Mouse (Mus musculus): ENCODE results near the gene Uvrag. TPM values are rescaled to one million over a fixed set of nuclear protein-coding genes. Genes with fewer than 3 reads are reported as not detected.

Uvrag gene
- polyA plus RNA-seq (2016; fragmentation: Nextera tagmentation; extraction: Ambion mirVana) = 10.9 and 12.8 TPM in 2 replicates

GRCm38 (mm10) chr7:99140984-99141918, at the start of gene Uvrag:
Gene Uvrag, minus strand, starts transcription at chr7:99141141.
- H3K4me1 ChIP-seq (replicated peaks) = peaks cover 40% of the 10 kb centered on the region
- H3K4me3 ChIP-seq = peak within 1 kb of the TSS; percentile 76
- H3K9me3 ChIP-seq = no peaks in the 10 kb centered on the region
- peak; percentile 99 for DNase-seq (ENCODE audit: low spot score)
- WGBS = 1% methylated on average over 51 of the region's 51 CpGs
- no peaks in the 10 kb centered on the region for H3K27me3 ChIP-seq (ENCODE audit: insufficient read depth, poor library complexity, severe bottlenecking)
- H3K36me3 ChIP-seq = no peaks in the 10 kb centered on the region
- H3K27ac ChIP-seq = peak within 1 kb of the TSS; percentile 87

GRCm38 (mm10) chr7:99189885-99190284, 48.9 kb upstream of the Uvrag start:
- Histone ChIP-seq H3K27me3 (ENCODE audit: insufficient read depth, poor library complexity, severe bottlenecking) (0 out of 2 replicates have a peak, but pooled peaks cover 3% of the 10 kb centered on the region), H3K4me1 (replicated peaks) (0 out of 2 replicates have a peak, but pooled peaks cover 2% of the 10 kb centered on the region), H3K27ac (no peak overlapping the region), H3K36me3 (no peaks in the 10 kb centered on the region), H3K4me3 (no peak overlapping the region), H3K9me3 (no peaks in the 10 kb centered on the region)
- no peak for DNase-seq (ENCODE audit: low spot score)
- 83% methylated on average over 5 of the region's 5 CpGs for WGBS

GRCm38 (mm10) chr7:99188630-99189029, 47.7 kb upstream of the Uvrag start:
- WGBS = 83% methylated on average over 6 of the region's 6 CpGs
- no peak for DNase-seq (ENCODE audit: low spot score)
- no peak overlapping the region for H3K27ac ChIP-seq
- no peaks in the 10 kb centered on the region for H3K36me3 ChIP-seq
- no peaks in the 10 kb centered on the region for H3K9me3 ChIP-seq
- H3K27me3 ChIP-seq (ENCODE audit: insufficient read depth, poor library complexity, severe bottlenecking) = peaks cover 11% of the 10 kb centered on the region
- no peak overlapping the region for H3K4me3 ChIP-seq
- peaks cover 5% of the 10 kb centered on the region; the same call in 1 of the 2 replicates for H3K4me1 ChIP-seq (replicated peaks)

GRCm38 (mm10) chr7:99187451-99187850, 46.5 kb upstream of the Uvrag start:
- Histone ChIP-seq H3K4me3 (no peak overlapping the region), H3K4me1 (replicated peaks) (peaks cover 13% of the 10 kb centered on the region), H3K36me3 (no peaks in the 10 kb centered on the region), H3K27ac (no peak overlapping the region), H3K27me3 (ENCODE audit: insufficient read depth, poor library complexity, severe bottlenecking) (peaks cover 14% of the 10 kb centered on the region), H3K9me3 (no peaks in the 10 kb centered on the region)
- WGBS = 83% methylated on average over 5 of the region's 5 CpGs
- no peak for DNase-seq (ENCODE audit: low spot score)

- H3K4me3 ChIP-seq = no peak overlapping the region
- no peak for DNase-seq (ENCODE audit: low spot score)
- peaks cover 27% of the 10 kb centered on the region for H3K27me3 ChIP-seq (ENCODE audit: insufficient read depth, poor library complexity, severe bottlenecking)
- H3K9me3 ChIP-seq = no peaks in the 10 kb centered on the region
- no peak overlapping the region for H3K27ac ChIP-seq
- H3K4me1 ChIP-seq (replicated peaks) = peaks cover 25% of the 10 kb centered on the region
- no peaks in the 10 kb centered on the region for H3K36me3 ChIP-seq
- WGBS = 93% methylated on average over 3 of the region's 3 CpGs
Observed at GRCm38 (mm10) chr7:99185405-99185804, 44.5 kb upstream of the Uvrag start.

GRCm38 (mm10) chr7:99183751-99184150, 42.8 kb upstream of the Uvrag start:
- H3K36me3 ChIP-seq = no peaks in the 10 kb centered on the region
- 68% methylated on average over 6 of the region's 6 CpGs for WGBS
- H3K27ac ChIP-seq = 0 out of 2 replicates have a peak overlapping the region, but pooled peaks have one; percentile 97
- H3K27me3 ChIP-seq (ENCODE audit: insufficient read depth, poor library complexity, severe bottlenecking) = peaks cover 27% of the 10 kb centered on the region
- H3K4me1 ChIP-seq (replicated peaks) = peaks cover 25% of the 10 kb centered on the region
- no peaks in the 10 kb centered on the region for H3K9me3 ChIP-seq
- no peak overlapping the region for H3K4me3 ChIP-seq
- no peak for DNase-seq (ENCODE audit: low spot score)

- Histone ChIP-seq H3K9me3 (no peaks in the 10 kb centered on the region), H3K36me3 (no peaks in the 10 kb centered on the region), H3K27me3 (ENCODE audit: insufficient read depth, poor library complexity, severe bottlenecking) (peaks cover 27% of the 10 kb centered on the region), H3K27ac (peak within 1 kb of the TSS; percentile 97), H3K4me1 (replicated peaks) (peaks cover 32% of the 10 kb centered on the region), H3K4me3 (peak within 1 kb of the TSS; percentile 67)
- DNase-seq (ENCODE audit: low spot score) = peak; percentile 93
- WGBS = under 1% methylated on average over 63 of the region's 63 CpGs
Observed at GRCm38 (mm10) chr7:99182432-99183172, 41.7 kb upstream of the Uvrag start, which contains the start of gene Dgat2. Gene Dgat2, minus strand, starts transcription at chr7:99182719.

GRCm38 (mm10) chr7:99181619-99182431, 40.9 kb upstream of the Uvrag start:
- DNase-seq (ENCODE audit: low spot score) = no peak
- H3K27me3 ChIP-seq (ENCODE audit: insufficient read depth, poor library complexity, severe bottlenecking) = peaks cover 27% of the 10 kb centered on the region
- WGBS = 22% methylated on average over 14 of the region's 14 CpGs
- H3K27ac ChIP-seq = peak overlapping the region; percentile 97
- H3K9me3 ChIP-seq = no peaks in the 10 kb centered on the region
- H3K4me3 ChIP-seq = peak overlapping the region; percentile 67
- no peaks in the 10 kb centered on the region for H3K36me3 ChIP-seq
- H3K4me1 ChIP-seq (replicated peaks) = peaks cover 40% of the 10 kb centered on the region

GRCm38 (mm10) chr7:99180162-99180561, 39.2 kb upstream of the Uvrag start:
- no peak for DNase-seq (ENCODE audit: low spot score)
- no peak overlapping the region for H3K27ac ChIP-seq
- H3K27me3 ChIP-seq (ENCODE audit: insufficient read depth, poor library complexity, severe bottlenecking) = peaks cover 24% of the 10 kb centered on the region
- no peaks in the 10 kb centered on the region for H3K36me3 ChIP-seq
- H3K4me3 ChIP-seq = no peak overlapping the region
- 85% methylated on average over 1 of the region's 1 CpGs for WGBS
- H3K9me3 ChIP-seq = no peaks in the 10 kb centered on the region
- peaks cover 42% of the 10 kb centered on the region for H3K4me1 ChIP-seq (replicated peaks)

GRCm38 (mm10) chr7:99179271-99179670, 38.3 kb upstream of the Uvrag start:
- DNase-seq (ENCODE audit: low spot score) = no peak
- WGBS = 95% methylated on average over 9 of the region's 9 CpGs
- H3K4me1 ChIP-seq (replicated peaks) = peaks cover 42% of the 10 kb centered on the region

GRCm38 (mm10) chr7:99177386-99177785, 36.4 kb upstream of the Uvrag start:
- DNase-seq (ENCODE audit: low spot score) = no peak
- no peaks in the 10 kb centered on the region for H3K9me3 ChIP-seq
- no peaks in the 10 kb centered on the region for H3K36me3 ChIP-seq
- 60% methylated on average over 5 of the region's 5 CpGs for WGBS
- H3K4me1 ChIP-seq (replicated peaks) = peaks cover 31% of the 10 kb centered on the region
- H3K4me3 ChIP-seq = no peak overlapping the region
- H3K27me3 ChIP-seq (ENCODE audit: insufficient read depth, poor library complexity, severe bottlenecking) = peaks cover 13% of the 10 kb centered on the region
- H3K27ac ChIP-seq = no peak overlapping the region

More at GRCm38 (mm10) chr7:99179271-99179670, 38.3 kb upstream of the Uvrag start:
- H3K27me3 ChIP-seq (ENCODE audit: insufficient read depth, poor library complexity, severe bottlenecking) = peaks cover 22% of the 10 kb centered on the region
- H3K27ac ChIP-seq = no peak overlapping the region
- no peaks in the 10 kb centered on the region for H3K9me3 ChIP-seq
- H3K4me3 ChIP-seq = no peak overlapping the region
- no peaks in the 10 kb centered on the region for H3K36me3 ChIP-seq

GRCm38 (mm10) chr7:99175666-99176065, 34.7 kb upstream of the Uvrag start:
- peaks cover 21% of the 10 kb centered on the region for H3K4me1 ChIP-seq (replicated peaks)
- H3K27ac ChIP-seq = no peak overlapping the region
- DNase-seq (ENCODE audit: low spot score) = no peak
- no peaks in the 10 kb centered on the region for H3K27me3 ChIP-seq (ENCODE audit: insufficient read depth, poor library complexity, severe bottlenecking)
- 93% methylated on average over 9 of the region's 9 CpGs for whole genome bisulfite sequencing
- H3K4me3 ChIP-seq = no peak overlapping the region
- H3K9me3 ChIP-seq = no peaks in the 10 kb centered on the region
- H3K36me3 ChIP-seq = no peaks in the 10 kb centered on the region

Measured in hindbrain, embryonic 10.5 days (tissue).